Mouse (Mus musculus): ENCODE measurements around the gene Sumf1.

DNA sequence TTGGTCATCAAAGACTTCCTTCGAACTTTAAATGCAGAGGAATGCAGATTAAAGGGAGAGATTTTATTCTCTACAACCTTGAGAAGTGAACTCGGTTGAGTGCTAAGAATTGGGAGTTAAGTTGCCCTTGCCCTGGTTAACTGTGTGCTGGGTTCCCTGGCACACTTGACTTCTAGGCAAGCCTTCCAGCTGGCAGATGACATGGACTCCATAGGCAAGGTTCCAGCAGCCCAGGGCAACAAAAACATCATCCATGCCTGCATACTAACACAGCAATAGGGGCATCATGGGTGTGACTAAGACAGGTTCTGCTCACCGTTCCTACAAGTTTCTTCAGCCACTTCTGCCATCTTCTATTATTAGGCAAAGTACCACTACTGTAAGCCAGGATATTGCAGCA, 58.8 kb downstream of the Sumf1 start:
- no peak for TF ChIP-seq CTCF (IDR thresholded peaks at IDR 0.05; ENCODE audit: control insufficient read depth, insufficient read depth, insufficient read length)
- TF ChIP-seq USF1 (IDR thresholded peaks at IDR 0.05; ENCODE audit: low read depth): no peak
- TF ChIP-seq MAX (IDR thresholded peaks at IDR 0.05): no peak
- no peak for TF ChIP-seq FOSL1 (IDR thresholded peaks at IDR 0.05; ENCODE audit: insufficient read depth, low read length, poor library complexity, severe bottlenecking)
- no peak for TF ChIP-seq MYOD1 (IDR thresholded peaks at IDR 0.05; ENCODE audit: control insufficient read depth, insufficient read length, low read depth)
- TF ChIP-seq MYOG (IDR thresholded peaks at IDR 0.05; ENCODE audit: control insufficient read depth, extremely low read depth, insufficient read length): no peak
- no peak for TF ChIP-seq CEBPB (IDR thresholded peaks at IDR 0.05; ENCODE audit: low read depth)

Measured in C2C12 (cell line).